Mouse (Mus musculus) heart, postnatal 36 days (tissue): ENCODE measurements at regions not wholly inside any gene's neighbourhood (a gene's known extent, or its start where the extent isn't known, plus 50 kb on each side); places are given as distances from the start of the nearest gene placed in this dataset.

Source experiments
- DNase-seq, 2 experiments: peaks; one replicate each; pipeline ENCODE4 v3.0.0; 2021 to 2022
- intact Hi-C: fragments of 180-260 bp; cut with DNase I; formaldehyde crosslinking; loops from one replicate; pipeline ENCODE4 v1.15.1; 2025

GRCm38 (mm10) chr12:13164791-13165190 is 84.2 kb downstream of the Ddx1 start:
- intact Hi-C loops: no loop called here
- DNase-seq: no peak

- intact Hi-C loops: no loop called here
- DNase-seq: no peak
Measured at GRCm38 (mm10) chr12:13161051-13161450, 88.0 kb downstream of the Ddx1 start.

DNA sequence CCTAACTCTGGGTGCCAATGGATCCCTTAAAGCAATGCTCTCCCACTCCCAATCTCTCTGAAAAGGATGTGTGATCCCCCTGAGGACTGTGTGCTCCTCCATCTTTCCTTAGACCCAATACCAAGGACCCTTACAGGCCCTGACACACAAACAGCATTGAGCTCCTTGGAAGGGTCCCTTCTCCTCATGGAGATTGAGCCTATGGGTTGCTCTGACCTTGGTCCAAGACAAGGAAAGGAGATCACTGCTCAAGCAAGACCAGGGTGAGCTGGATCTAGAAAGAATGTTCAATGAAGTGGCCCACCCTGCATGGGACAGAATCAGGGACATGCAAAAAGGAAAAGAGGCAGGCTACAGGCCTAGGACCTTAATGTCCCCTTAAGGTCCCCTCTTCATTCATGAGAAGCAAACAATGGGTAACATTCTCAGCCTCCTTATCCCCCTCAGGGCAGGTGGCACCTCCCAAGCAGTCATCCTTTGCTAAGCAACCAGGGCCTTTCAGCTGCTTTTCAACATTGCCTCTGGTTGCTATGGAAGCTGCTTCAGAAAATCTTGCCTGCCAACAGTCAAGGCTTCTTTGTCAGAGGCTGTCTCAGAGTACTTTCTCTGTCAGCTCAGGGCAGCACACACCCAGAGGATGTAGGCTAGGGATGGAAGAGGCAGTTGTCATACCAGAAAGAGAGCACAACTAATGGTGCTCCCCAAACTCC is 89.5 kb downstream of the Ddx1 start:
- intact Hi-C loops: no loop called here

DNA sequence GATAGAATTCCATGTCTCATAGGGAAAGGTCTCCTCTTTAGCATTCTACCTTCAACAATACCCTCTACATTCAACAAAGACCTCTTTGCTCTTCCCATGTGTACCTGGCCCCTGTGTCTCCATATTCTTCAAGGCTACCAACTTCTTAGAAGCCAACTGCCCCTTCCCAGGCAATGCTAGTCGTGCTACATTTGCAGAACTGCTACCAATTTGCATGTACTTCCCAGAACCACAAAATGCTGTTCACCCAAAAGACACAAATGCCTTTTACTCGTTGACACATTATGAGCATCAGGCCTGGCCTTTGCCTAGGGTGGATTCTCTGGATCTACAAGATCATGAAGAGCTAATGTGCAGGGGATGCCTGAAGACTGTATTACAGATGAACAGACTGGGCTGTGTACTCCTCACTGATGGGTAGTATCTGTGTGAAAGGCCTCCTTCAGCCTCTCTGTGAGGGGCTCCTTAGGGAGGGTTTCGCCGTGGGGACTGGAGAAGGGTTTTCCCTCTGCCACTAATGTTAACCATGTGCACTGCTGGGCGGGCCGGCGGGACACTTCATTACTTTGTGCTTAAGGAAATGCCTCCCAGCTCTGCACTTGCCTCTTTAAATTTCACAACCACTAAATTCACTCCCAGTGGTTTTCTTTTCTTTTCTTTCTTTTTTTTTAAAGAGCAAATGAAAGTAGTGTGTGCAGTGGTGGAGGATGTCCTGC is 91.2 kb downstream of the Ddx1 start:
- intact Hi-C loops: no loop called here
- no peak for DNase-seq

More for the DNA sequence above, 89.5 kb downstream of the Ddx1 start:
- DNase-seq: no peak

- no peak for DNase-seq
- intact Hi-C loops: no loop called here
Measured at GRCm38 (mm10) chr12:13157089-13157488, 91.9 kb downstream of the Ddx1 start.

DNA sequence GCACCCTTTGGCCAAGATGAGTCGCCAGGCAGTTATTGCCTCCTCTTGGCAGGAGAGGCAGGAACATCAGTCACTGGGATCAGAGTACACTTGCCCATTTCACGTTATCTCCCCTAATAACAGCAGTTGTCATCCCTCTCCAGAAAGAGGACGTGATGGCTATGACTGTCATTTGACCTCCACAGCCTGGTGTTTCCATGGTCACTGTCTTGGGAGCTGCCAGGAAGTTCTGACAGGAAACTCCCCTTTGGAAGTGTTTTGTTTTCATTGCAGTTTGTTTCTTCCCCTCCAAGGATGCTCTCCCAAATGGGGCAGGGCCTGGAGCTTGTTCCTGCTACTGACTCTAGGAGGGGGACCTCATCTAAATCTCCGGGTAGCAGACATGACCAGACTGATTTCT is 98.3 kb downstream of the Ddx1 start:
- intact Hi-C loops: loop anchor here (2.0 kb wide), 1 partner anchor 26 kb away; no protein-coding TSS in a partner anchor
- DNase-seq: peak in 1 of 2 experiments; percentile 6

GRCm38 (mm10) chr12:13147251-13147650 is 101.8 kb downstream of the Ddx1 start:
- intact Hi-C loops: loop anchor here (10.0 kb wide), 1 partner anchor 722 kb away; no protein-coding TSS in a partner anchor
- no peak for DNase-seq

- intact Hi-C loops: loop anchor here (1.0 to 10.0 kb wide), 4 partner anchors 27 to 721 kb away; no protein-coding TSS in a partner anchor
- DNase-seq: peak; percentile 21 to 37
Measured at GRCm38 (mm10) chr12:13145186-13146115, 103.6 kb downstream of the Ddx1 start.

- intact Hi-C loops: loop anchor here (1.0 to 10.0 kb wide), 4 partner anchors 26 to 720 kb away; no protein-coding TSS in a partner anchor
- no peak for DNase-seq
Measured at GRCm38 (mm10) chr12:13144739-13145138, 104.3 kb downstream of the Ddx1 start.

DNA sequence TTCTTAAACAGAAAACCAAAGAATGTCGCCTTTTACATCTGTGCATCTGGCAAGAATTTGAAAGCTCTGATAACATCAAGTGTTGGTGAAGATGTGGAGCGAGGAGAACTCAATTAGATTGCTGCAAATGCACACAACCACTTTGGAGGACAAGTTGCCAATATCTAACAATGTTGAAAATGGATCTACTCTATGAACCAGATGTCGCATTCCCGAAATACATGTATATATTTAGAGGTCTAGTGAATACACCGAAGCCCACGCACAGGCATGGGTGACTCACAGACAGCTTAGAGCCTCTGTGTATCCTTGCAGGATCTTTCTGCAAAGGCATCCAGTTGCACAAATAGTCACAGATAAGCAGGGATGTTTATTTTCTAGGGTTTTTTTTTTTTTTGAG is 108.4 kb downstream of the Ddx1 start:
- intact Hi-C loops: loop anchor here (10.0 kb wide), 1 partner anchor 716 kb away; no protein-coding TSS in a partner anchor
- DNase-seq: no peak

GRCm38 (mm10) chr12:13139189-13139588 is 109.8 kb downstream of the Ddx1 start:
- intact Hi-C loops: no loop called here
- no peak for DNase-seq

- DNase-seq: no peak
- intact Hi-C loops: no loop called here
Measured at GRCm38 (mm10) chr12:13134168-13134567, 114.8 kb downstream of the Ddx1 start.

DNA sequence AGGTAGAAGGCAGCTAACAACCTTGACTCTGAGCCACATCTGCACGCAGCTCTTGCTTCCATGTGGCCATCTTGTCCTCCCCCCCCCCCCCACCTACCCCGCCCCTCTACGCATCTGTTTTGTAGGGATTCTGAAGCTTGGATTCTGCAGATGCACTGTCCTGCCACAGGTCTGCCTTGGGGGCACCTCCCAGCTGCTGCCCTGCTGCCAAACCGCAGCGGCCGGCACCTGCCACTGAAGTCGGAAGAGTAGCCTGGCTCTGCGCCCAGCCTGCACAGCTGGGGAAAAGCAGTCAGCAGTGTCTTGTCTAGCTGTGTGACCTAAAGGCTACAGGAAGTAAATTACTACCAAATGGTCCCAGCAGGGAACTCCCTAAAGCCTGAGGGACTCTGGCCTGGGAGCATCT is 119.3 kb downstream of the Ddx1 start:
- peak; percentile 42 to 50 for DNase-seq
- intact Hi-C loops: no loop called here

GRCm38 (mm10) chr12:13127407-13127806 is 121.6 kb downstream of the Ddx1 start:
- intact Hi-C loops: no loop called here
- DNase-seq: no peak

- intact Hi-C loops: no loop called here
- no peak for DNase-seq
Measured at GRCm38 (mm10) chr12:13125054-13125453, 124.0 kb downstream of the Ddx1 start.

- no peak for DNase-seq
- intact Hi-C loops: no loop called here
Measured at GRCm38 (mm10) chr12:13122282-13122681, 126.7 kb downstream of the Ddx1 start.

DNA sequence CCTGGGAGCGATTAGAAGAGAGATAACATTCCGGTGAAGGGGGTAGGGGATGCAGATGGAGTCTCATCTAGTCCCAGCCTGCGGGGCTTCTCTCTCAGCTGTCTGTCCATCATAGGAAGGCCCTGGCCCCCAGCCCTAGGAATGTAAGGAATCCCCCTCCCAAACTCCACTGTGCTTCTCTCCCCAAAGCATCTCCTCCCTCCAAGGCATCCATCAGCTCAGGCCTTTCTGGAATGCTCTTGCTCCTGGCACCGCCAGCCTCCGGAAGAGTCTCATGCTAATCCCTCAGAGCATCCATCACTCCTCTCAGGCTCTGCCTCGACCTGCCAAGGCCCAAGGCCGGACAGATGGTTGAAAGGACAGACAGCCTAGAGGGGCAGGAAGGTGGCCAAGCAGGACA is 128.4 kb downstream of the Ddx1 start:
- intact Hi-C loops: no loop called here
- DNase-seq: no peak

GRCm38 (mm10) chr12:13119653-13120052 is 129.4 kb downstream of the Ddx1 start:
- peak in 1 of 2 experiments; percentile 19 for DNase-seq
- intact Hi-C loops: loop anchor here (2.0 to 10.0 kb wide), 3 partner anchors 63 to 175 kb away; partner anchors contain the start of gene Mycn

DNA sequence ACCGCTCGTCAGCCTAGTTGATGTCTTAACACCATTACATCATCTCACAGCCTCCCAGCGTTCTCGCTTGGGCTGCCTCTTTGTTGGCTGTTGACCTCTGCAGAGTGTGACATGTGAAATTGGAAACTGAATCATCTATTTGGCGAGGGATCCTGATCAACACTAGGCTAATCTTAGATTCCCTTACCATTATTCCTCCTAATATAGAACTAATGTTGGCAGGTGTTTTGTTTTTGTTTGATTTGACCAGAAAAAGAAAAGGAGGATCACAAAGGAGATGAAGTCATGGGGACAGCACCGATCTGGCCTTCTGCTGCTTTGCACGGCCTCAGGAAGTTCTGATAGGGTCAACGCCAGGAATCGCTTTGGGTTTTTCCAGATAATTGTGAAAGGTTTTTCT is 131.0 kb downstream of the Ddx1 start:
- intact Hi-C loops: loop anchor here (1.0 to 10.0 kb wide), 4 partner anchors 27 to 173 kb away; partner anchors contain the start of gene Mycn
- peak; percentile 21 to 33 for DNase-seq

DNA sequence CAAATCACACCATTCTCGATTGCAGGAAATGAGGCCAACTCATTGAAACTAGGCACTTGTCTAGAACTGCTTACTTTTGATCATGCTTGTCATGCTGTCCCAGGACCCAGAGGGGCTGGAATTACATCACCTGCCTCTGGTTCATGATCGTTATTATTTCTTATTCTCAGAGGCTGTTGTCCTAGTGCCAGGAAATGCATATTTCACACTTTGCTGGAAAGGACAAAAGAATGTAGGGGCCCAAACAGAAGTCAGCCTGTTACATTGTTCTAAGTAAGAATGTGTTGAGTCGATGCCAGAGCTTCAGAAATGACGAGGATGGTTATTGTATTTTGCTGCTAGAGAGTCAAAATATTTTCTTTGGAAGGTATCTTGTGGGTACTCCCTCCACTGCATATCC is 134.7 kb downstream of the Ddx1 start:
- no peak for DNase-seq
- intact Hi-C loops: loop anchor here (10.0 kb wide), 1 partner anchor 170 kb away; the partner anchor contains the start of gene Mycn
